Mouse (Mus musculus): ENCODE data around the gene Ift74.
"Not testable (repeated sequence)": the region's sequence is repeated elsewhere in the genome, so short reads cannot be mapped to it uniquely, and the experiment has no call there.

Gene Ift74

DNA sequence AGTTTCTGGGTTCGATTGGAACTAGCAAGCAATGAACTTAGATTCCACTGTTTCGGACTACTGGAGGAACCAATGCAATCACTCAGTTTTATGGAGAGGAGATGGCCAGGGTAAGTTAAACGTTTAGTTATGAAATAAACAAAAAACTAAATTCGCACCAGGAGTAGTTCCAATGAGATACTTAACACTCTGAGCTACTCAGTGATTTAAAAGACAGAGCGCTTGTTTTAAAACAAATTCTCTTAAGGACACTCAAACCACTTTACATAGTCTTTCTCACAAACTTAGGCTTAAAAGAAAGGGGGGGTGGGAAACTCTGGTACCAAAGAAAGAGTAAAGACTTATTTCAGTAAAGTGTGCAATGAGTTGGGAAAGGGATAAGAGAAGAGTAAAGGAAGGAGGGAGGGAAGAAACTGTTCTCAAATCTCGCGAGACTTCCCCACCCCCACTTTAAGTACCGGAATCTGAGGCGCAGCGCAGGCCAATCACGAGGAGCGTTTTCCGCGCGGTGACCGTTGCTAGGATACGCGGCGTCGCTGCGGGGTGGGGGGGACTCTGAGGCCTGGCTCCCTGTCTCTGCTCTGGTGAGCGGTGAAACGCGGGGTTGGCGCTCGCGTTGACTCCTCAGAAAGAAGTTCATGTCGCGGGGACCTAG lies at the start of gene Ift74:
TSS of gene Ift74 (plus strand) at position 520 of the 655 bp plus-strand sequence.
- peak; percentile 94 for DNase-seq (ENCODE audit: low read depth, low spot score)

- DNase-seq (ENCODE audit: low read depth, low spot score): no peak
Measured at GRCm38 (mm10) chr4:94572677-94573076, 41.6 kb upstream of the Ift74 start.

- DNase-seq (ENCODE audit: low read depth, low spot score): no peak
Measured at GRCm38 (mm10) chr4:94591765-94592381, 22.4 kb upstream of the Ift74 start.

DNA sequence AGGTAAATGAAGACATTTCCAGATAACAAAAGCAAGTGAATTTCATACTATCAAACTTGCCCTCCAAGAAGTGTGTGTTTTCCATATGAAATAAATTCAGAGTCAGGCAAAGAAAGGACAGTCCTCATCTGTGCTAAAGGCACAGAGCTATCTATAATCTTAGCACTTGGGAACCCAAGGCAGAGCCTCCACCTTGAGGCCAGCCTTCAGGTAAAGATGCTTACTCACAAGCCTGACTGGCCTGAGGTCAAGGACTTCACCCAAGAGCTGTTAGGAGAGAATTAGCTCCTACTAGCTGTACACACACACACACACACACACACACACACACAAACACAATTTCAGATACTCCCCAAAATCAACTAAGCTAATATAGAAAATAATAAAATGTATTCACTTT lies 21.6 kb upstream of the Ift74 start:
- DNase-seq (ENCODE audit: low read depth, low spot score): no peak

- DNase-seq (ENCODE audit: low read depth, low spot score): no peak
Measured at GRCm38 (mm10) chr4:94601395-94601794, 12.9 kb upstream of the Ift74 start.

- no peak for DNase-seq (ENCODE audit: low read depth, low spot score)
Measured at GRCm38 (mm10) chr4:94602496-94603030, 11.7 kb upstream of the Ift74 start.

GRCm38 (mm10) chr4:94603031-94603629 lies 11.2 kb upstream of the Ift74 start, which contains the start of gene Plaa:
TSS of gene Plaa (minus strand) at chr4:94603244.
- peak; percentile 85 for DNase-seq (ENCODE audit: low read depth, low spot score)

DNA sequence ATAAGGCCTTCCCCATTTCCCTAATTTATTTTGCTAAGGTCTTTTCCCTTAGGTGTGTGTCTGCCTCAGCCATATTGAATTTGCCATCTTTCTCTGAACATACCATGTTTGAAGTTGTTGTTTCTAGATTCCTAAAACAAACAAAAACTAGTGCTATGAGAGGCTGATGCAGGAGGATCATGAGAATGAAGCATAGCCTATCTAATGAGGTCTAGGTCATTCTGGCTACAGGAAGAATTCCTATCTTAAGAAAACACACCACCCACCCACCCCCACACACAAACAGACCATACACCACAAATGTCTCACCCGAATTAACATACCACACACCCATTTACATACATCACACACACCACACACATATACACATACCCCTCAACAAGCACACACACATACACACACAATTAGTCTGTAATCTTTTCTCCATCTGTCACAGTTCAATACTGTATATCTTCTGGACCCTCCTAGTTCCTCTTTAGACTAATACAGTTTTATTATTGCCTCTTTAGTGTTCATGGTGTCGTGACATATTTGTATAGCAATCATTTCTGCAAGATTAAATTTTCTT lies 9.8 kb upstream of the Ift74 start:
- no peak for DNase-seq (ENCODE audit: low read depth, low spot score)

GRCm38 (mm10) chr4:94605591-94605990 lies 8.7 kb upstream of the Ift74 start:
- DNase-seq (ENCODE audit: low read depth, low spot score): no peak

- no peak for DNase-seq (ENCODE audit: low read depth, low spot score)
Measured at GRCm38 (mm10) chr4:94610339-94610738, 4.0 kb upstream of the Ift74 start.

- no peak for DNase-seq (ENCODE audit: low read depth, low spot score)
Measured at GRCm38 (mm10) chr4:94614627-94615006, 326 bp downstream of the Ift74 start.

DNA sequence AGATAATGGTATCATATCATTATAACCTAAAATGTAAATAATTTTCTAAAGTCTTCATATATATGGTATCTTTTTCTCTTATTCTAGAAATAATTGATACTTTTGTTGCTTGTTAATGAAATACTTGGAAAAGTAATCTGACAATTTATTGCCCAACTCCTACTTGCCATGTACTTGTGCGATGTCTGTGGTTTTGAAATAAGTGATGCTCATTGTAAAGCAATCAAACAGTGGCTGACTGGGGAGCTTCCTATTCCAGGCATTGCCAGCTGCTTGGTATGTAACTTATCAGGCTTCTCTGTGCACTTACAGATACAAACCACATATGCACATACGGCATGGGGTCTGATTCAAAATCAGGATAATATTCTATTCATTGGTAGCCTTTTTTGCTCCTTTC lies 5.8 kb downstream of the Ift74 start:
- no peak for DNase-seq (ENCODE audit: low read depth, low spot score)

- DNase-seq (ENCODE audit: low read depth, low spot score): no peak
Measured at GRCm38 (mm10) chr4:94643141-94643540, 28.9 kb downstream of the Ift74 start.

- DNase-seq (ENCODE audit: low read depth, low spot score): no peak
Measured at GRCm38 (mm10) chr4:94649920-94650319, 35.6 kb downstream of the Ift74 start, which contains the start of gene Lrrc19. TSS of gene Lrrc19 (minus strand) at chr4:94650144.

DNA sequence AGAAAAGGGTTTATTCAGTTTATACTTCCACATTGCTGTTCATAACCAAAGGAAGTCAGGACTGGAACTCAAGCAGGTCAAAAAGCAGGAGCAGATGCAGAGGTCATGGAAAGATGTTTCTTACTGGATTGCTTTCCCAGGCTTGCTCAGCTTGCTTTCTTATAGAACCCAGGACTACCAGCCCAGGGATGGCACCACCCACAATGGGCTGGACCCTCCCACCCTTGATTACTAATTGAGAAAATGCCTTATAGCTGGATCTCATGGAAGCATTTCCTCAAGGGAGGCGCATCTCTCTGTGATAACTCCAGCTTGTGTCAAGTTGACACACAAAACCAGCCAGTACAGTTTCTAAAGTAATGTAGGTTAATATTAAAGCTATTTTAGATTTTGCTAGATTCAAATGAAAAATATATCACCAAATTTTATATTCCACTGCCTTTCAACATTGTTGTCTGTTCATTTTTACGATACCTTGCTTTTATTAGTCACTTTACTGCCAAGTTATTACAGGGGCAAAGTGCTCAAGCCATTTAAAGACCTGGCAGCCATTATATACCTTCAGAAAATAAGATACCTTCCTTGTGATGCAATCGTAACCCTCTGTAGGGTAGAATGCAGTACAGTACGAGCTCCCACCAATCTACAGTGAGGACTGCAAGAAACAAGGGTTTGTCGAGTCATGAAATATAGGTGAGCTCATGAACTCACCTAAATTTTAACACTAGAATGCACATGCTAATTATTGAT lies 36.3 kb downstream of the Ift74 start:
- not testable (repeated sequence) for DNase-seq (ENCODE audit: low read depth, low spot score)

- peak; percentile 3 for DNase-seq (ENCODE audit: low read depth, low spot score)
Measured at GRCm38 (mm10) chr4:94669718-94670117, 55.4 kb downstream of the Ift74 start.

GRCm38 (mm10) chr4:94680662-94681061 lies 66.4 kb downstream of the Ift74 start:
- DNase-seq (ENCODE audit: low read depth, low spot score): no peak

- no peak for DNase-seq (ENCODE audit: low read depth, low spot score)
Measured at GRCm38 (mm10) chr4:94681181-94681580, 66.9 kb downstream of the Ift74 start.

GRCm38 (mm10) chr4:94682029-94682428 lies 67.7 kb downstream of the Ift74 start:
- no peak for DNase-seq (ENCODE audit: low read depth, low spot score)

DNA sequence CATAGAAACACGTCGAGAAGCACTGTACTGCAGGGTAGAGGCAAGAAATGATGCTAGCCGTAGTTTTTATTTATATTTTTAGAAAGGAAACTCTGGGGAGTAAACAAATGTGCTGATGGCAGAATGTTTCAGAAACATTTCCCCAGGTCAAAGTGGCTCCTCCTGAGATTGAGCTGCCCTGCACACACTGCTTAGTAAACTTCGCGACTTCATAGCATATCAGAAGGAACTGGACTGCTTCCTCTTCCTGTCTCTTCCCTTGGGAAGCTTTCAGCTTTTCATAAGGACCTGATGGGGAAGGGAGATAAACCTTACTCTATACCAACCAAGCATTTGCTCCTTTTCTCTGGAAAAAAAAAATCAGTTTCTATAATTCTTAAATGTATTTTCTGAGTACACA lies 69.0 kb downstream of the Ift74 start:
- DNase-seq (ENCODE audit: low read depth, low spot score): no peak

GRCm38 (mm10) chr4:94689804-94690203 lies 75.5 kb downstream of the Ift74 start:
- DNase-seq (ENCODE audit: low read depth, low spot score): not testable (repeated sequence)

GRCm38 (mm10) chr4:94691078-94691477 lies 76.8 kb downstream of the Ift74 start:
- DNase-seq (ENCODE audit: low read depth, low spot score): no peak
